Mouse (Mus musculus): Measurements from ENCODE around the gene Gm49358. TPM values are rescaled to one million over a fixed set of nuclear protein-coding genes. Genes with fewer than 3 reads are reported as not detected.

The Gm49358 gene
- polyA plus RNA-seq, 1 experiment from 2014 or later = not detected

GRCm38 (mm10) chr10:86862496-86862895 is 98.7 kb downstream of the Gm49358 start:
- no peak for TF ChIP-seq CTCF (IDR thresholded peaks at IDR 0.05; ENCODE audit: low read depth)
- Histone ChIP-seq H3K4me1 (replicated peaks; ENCODE audit: insufficient read depth, low read length) (no peaks in the 10 kb centered on the region), H3K9me3 (replicated peaks; ENCODE audit: low read length) (no peaks in the 10 kb centered on the region), H3K27ac (no peak overlapping the region), H3K9ac (ENCODE audit: low read depth, low read length) (no peak overlapping the region), H3K4me3 (replicated peaks; ENCODE audit: low read depth, low read length) (no peak overlapping the region), H3K36me3 (ENCODE audit: insufficient read depth, low read length) (no peaks in the 10 kb centered on the region), H3K4me2 (ENCODE audit: low read length) (no peak overlapping the region), H3K27me3 (ENCODE audit: insufficient read depth, low read length) (no peaks in the 10 kb centered on the region)
- ATAC-seq (replicated peaks; ENCODE audit: low FRiP score, low read depth) = no peak
- no peak for DNase-seq (ENCODE audit: low spot score)
- WGBS = 91% methylated on average over 6 of the region's 6 CpGs

DNA sequence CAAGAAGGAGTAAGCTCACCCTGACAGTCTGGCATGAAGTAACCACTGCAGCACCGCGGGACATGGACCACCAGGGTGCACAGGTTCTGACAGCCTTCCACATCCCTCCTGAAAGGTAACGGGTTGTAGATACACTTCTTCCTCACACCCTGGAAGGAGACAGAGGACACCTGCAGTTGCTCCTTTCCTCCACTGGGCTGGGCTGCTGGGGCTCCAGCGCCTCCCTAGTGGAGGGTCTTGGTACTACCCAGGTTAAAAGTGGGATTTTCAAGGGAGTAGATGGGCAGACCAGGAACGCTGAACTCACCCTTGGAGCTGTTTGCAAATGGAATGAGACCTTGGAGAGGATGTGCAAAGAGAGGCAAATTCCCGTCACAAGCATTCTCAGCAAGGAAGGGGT is 99.7 kb downstream of the Gm49358 start:
- Histone ChIP-seq H3K27ac (no peak overlapping the region), H3K9me3 (replicated peaks; ENCODE audit: low read length) (no peaks in the 10 kb centered on the region), H3K4me3 (replicated peaks; ENCODE audit: low read depth, low read length) (no peak overlapping the region), H3K27me3 (ENCODE audit: insufficient read depth, low read length) (no peaks in the 10 kb centered on the region), H3K4me2 (ENCODE audit: low read length) (no peak overlapping the region), H3K9ac (ENCODE audit: low read depth, low read length) (no peak overlapping the region), H3K4me1 (replicated peaks; ENCODE audit: insufficient read depth, low read length) (no peaks in the 10 kb centered on the region), H3K36me3 (ENCODE audit: insufficient read depth, low read length) (no peaks in the 10 kb centered on the region)
- ATAC-seq (replicated peaks; ENCODE audit: low FRiP score, low read depth) = no peak
- no peak for DNase-seq (ENCODE audit: low spot score)
- TF ChIP-seq CTCF (IDR thresholded peaks at IDR 0.05; ENCODE audit: low read depth) = peak; percentile 37; the same call in 1 of the 2 replicates
- WGBS = 93% methylated on average over 6 of the region's 6 CpGs

GRCm38 (mm10) chr10:86872121-86872520 is 108.3 kb downstream of the Gm49358 start:
- Histone ChIP-seq H3K4me3 (replicated peaks; ENCODE audit: low read depth, low read length) (no peak overlapping the region), H3K9me3 (replicated peaks; ENCODE audit: low read length) (no peaks in the 10 kb centered on the region), H3K27me3 (ENCODE audit: insufficient read depth, low read length) (no peaks in the 10 kb centered on the region), H3K36me3 (ENCODE audit: insufficient read depth, low read length) (no peaks in the 10 kb centered on the region), H3K4me1 (replicated peaks; ENCODE audit: insufficient read depth, low read length) (no peaks in the 10 kb centered on the region), H3K9ac (ENCODE audit: low read depth, low read length) (no peak overlapping the region), H3K27ac (no peak overlapping the region), H3K4me2 (ENCODE audit: low read length) (no peak overlapping the region)
- 75% methylated on average over 7 of the region's 7 CpGs for WGBS
- DNase-seq (ENCODE audit: low spot score) = no peak
- no peak for ATAC-seq (replicated peaks; ENCODE audit: low FRiP score, low read depth)
- no peak for TF ChIP-seq CTCF (IDR thresholded peaks at IDR 0.05; ENCODE audit: low read depth)

GRCm38 (mm10) chr10:86872591-86872990 is 108.8 kb downstream of the Gm49358 start:
- no peak for ATAC-seq (replicated peaks; ENCODE audit: low FRiP score, low read depth)
- Histone ChIP-seq H3K27me3 (ENCODE audit: insufficient read depth, low read length) (no peaks in the 10 kb centered on the region), H3K27ac (no peak overlapping the region), H3K4me2 (ENCODE audit: low read length) (no peak overlapping the region), H3K9me3 (replicated peaks; ENCODE audit: low read length) (no peaks in the 10 kb centered on the region), H3K9ac (ENCODE audit: low read depth, low read length) (no peak overlapping the region), H3K4me3 (replicated peaks; ENCODE audit: low read depth, low read length) (no peak overlapping the region), H3K4me1 (replicated peaks; ENCODE audit: insufficient read depth, low read length) (no peaks in the 10 kb centered on the region), H3K36me3 (ENCODE audit: insufficient read depth, low read length) (no peaks in the 10 kb centered on the region)
- 76% methylated on average over 5 of the region's 5 CpGs for WGBS
- no peak for DNase-seq (ENCODE audit: low spot score)
- TF ChIP-seq CTCF (IDR thresholded peaks at IDR 0.05; ENCODE audit: low read depth) = no peak

- DNase-seq (ENCODE audit: low spot score) (no peak), ATAC-seq (replicated peaks; ENCODE audit: low FRiP score, low read depth) (no peak)
- no peaks in the 10 kb centered on the region for H3K4me1 ChIP-seq (replicated peaks; ENCODE audit: insufficient read depth, low read length)
- H3K9ac ChIP-seq (ENCODE audit: low read depth, low read length) = no peak overlapping the region
- H3K36me3 ChIP-seq (ENCODE audit: insufficient read depth, low read length) = no peaks in the 10 kb centered on the region
- no peak overlapping the region for H3K27ac ChIP-seq
- 29% methylated on average over 7 of the region's 7 CpGs for WGBS
- TF ChIP-seq CTCF (IDR thresholded peaks at IDR 0.05; ENCODE audit: low read depth) = no peak
- no peaks in the 10 kb centered on the region for H3K27me3 ChIP-seq (ENCODE audit: insufficient read depth, low read length)
- no peak overlapping the region for H3K4me2 ChIP-seq (ENCODE audit: low read length)
- H3K4me3 ChIP-seq (replicated peaks; ENCODE audit: low read depth, low read length) = no peak overlapping the region
- no peaks in the 10 kb centered on the region for H3K9me3 ChIP-seq (replicated peaks; ENCODE audit: low read length)
These were observed 114.9 kb downstream of the Gm49358 start for GRCm38 (mm10) chr10:86878721-86879120.

- no peak overlapping the region for H3K4me2 ChIP-seq (ENCODE audit: low read length)
- no peaks in the 10 kb centered on the region for H3K4me1 ChIP-seq (replicated peaks; ENCODE audit: insufficient read depth, low read length)
- DNase-seq (ENCODE audit: low spot score) (no peak), ATAC-seq (replicated peaks; ENCODE audit: low FRiP score, low read depth) (no peak)
- no peaks in the 10 kb centered on the region for H3K36me3 ChIP-seq (ENCODE audit: insufficient read depth, low read length)
- no peaks in the 10 kb centered on the region for H3K9me3 ChIP-seq (replicated peaks; ENCODE audit: low read length)
- no peak for TF ChIP-seq CTCF (IDR thresholded peaks at IDR 0.05; ENCODE audit: low read depth)
- H3K27ac ChIP-seq = no peak overlapping the region
- H3K9ac ChIP-seq (ENCODE audit: low read depth, low read length) = no peak overlapping the region
- no peaks in the 10 kb centered on the region for H3K27me3 ChIP-seq (ENCODE audit: insufficient read depth, low read length)
- H3K4me3 ChIP-seq (replicated peaks; ENCODE audit: low read depth, low read length) = no peak overlapping the region
- WGBS = 65% methylated on average over 5 of the region's 5 CpGs
These were observed 116.5 kb downstream of the Gm49358 start for GRCm38 (mm10) chr10:86880071-86880806.

GRCm38 (mm10) chr10:86881448-86881847 is 117.7 kb downstream of the Gm49358 start:
- TF ChIP-seq CTCF (IDR thresholded peaks at IDR 0.05; ENCODE audit: low read depth) = no peak
- ATAC-seq (replicated peaks; ENCODE audit: low FRiP score, low read depth) (no peak), DNase-seq (ENCODE audit: low spot score) (no peak)

More at GRCm38 (mm10) chr10:86881448-86881847, 117.7 kb downstream of the Gm49358 start:
- Histone ChIP-seq H3K27me3 (ENCODE audit: insufficient read depth, low read length) (no peaks in the 10 kb centered on the region), H3K27ac (no peak overlapping the region), H3K9me3 (replicated peaks; ENCODE audit: low read length) (no peaks in the 10 kb centered on the region), H3K9ac (ENCODE audit: low read depth, low read length) (no peak overlapping the region), H3K4me3 (replicated peaks; ENCODE audit: low read depth, low read length) (no peak overlapping the region), H3K4me2 (ENCODE audit: low read length) (no peak overlapping the region), H3K4me1 (replicated peaks; ENCODE audit: insufficient read depth, low read length) (no peaks in the 10 kb centered on the region), H3K36me3 (ENCODE audit: insufficient read depth, low read length) (no peaks in the 10 kb centered on the region)

Other genes starting within 250 kb of the Gm49358 start
- gene Hsp90b1, start 58.5 kb upstream of the Gm49358 start, polyA plus RNA-seq (2015; fragmentation: Nextera tagmentation; extraction: Ambion mirVana) = 589 and 663 TPM in 2 replicates
- 0.87 and 1.3 TPM in 2 replicates for gene Ttc41, start 58.2 kb upstream of the Gm49358 start, polyA plus RNA-seq (2015; fragmentation: Nextera tagmentation; extraction: Ambion mirVana)
- gene Nt5dc3, start 15.0 kb downstream of the Gm49358 start, polyA plus RNA-seq (2015; fragmentation: Nextera tagmentation; extraction: Ambion mirVana) = 0.99 and 1.2 TPM in 2 replicates
- gene Stab2, start 244.1 kb downstream of the Gm49358 start, polyA plus RNA-seq (2015; fragmentation: Nextera tagmentation; extraction: Ambion mirVana) = 0.51 and 0.73 TPM in 2 replicates

Data from kidney, postnatal 0 days (tissue).